Mouse (Mus musculus): ENCODE data around the gene Tomm6.
A peak's percentile ranks its signal among the peaks of the same experiment; 100 is the strongest.

The Tomm6 gene

DNA sequence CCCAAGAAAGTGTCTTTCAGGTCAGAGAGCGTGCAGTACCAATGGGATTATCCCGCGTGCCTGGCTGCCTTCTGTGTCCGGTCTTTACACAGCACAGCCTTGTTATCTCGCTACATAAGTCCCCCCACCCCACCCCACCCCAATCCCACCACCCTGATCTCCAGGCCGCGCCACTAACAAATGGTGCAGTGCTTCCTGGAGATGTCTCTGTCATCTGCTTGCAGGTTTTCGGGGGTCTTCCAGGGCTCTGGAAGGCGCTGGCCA is at the start of gene Tomm6:
Gene Tomm6 (minus strand): TSS at position 43 of the 264 bp plus-strand sequence.
- no peak for DNase-seq (ENCODE audit: low spot score)

DNA sequence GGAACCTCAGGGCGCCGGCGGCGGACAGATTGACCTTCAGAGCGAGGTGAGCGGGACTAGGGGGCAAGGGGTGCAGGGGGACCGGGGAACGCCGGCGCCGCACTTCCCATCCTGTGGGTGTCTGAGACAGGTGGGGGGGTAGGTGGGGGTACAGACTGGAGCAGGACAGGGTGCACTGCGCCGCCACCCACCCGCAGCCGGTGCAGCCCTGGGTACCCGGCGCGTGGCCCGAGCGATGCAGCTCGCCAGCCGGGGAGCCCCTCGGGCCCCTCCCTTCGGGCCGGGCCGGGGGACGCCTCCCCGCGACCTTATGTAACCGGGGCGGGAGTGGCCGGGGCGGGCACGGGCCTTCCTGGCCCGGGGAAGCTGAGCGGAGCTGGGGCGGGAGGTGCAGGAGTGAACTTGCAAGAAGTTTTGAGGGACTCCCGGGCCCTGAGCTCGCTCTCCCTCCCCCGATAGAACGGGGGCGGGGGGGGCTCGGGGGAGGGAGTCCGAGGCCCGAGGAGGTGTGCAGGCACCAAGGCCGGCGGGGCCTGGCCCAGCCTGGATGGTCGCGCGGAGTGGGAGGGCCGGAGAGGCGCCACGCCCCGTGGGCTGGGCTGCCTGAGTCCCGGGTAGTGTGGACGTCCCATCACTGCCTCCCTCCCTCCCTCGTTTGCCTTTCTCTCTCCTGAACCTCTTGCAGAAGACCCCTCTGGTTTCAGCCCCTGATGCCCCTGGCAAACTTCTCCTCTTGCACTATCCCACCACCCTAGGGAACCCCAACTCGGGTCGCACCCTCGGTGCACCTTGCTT is 49.3 kb upstream of the Tomm6 start:
- DNase-seq (ENCODE audit: low spot score): peak; percentile 92

DNA sequence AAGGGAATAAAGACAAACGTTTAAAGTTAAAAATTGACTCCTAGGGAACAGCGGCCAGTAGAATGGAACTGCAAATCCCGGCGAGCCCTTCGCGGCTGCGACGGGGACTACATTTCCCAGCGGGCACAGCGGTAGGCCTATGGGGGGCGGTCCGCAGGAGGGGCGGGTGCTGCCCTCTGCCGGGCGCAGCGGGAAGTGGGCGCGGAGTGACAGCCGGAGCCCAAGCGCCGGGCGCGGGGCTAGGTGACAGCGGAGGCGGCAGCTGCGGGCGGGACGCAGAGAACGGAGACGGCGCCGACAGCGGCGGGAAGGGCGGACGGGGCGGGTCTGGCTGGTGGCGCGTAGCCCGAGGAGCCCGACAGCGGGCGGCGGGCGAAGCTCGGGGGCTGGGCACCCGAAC is 48.7 kb upstream of the Tomm6 start, which contains the start of gene Tfeb:
Gene Tfeb (plus strand): TSS at position 175 of the 400 bp plus-strand sequence.
- DNase-seq (ENCODE audit: low spot score): peak; percentile 99

DNA sequence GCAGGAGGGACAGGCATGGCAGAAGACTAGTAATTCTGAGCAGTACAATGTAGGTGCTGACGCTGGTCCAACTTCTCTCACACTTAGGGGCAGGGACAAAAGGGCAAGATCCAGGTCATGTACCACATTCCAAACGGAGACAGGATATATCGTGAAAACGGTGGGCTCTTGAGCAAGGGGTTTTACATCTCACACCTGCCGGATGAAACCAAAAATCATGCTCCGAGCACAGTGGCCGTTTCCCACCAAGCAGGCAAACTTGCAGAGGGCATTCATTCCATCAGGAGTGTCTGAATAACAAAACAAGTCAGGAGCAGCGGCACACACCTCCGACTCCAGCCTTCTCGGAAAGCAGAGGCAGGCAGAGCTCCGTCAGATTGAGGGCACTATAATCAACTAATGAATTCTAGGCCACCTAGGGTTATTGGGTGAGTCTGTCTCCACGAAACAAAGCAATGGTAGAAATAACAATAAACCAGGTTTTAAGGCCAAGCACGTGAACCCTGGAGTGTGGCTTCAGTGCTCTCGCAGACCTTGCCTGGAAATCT is 47.4 kb upstream of the Tomm6 start:
- no peak for DNase-seq (ENCODE audit: low spot score)

DNA sequence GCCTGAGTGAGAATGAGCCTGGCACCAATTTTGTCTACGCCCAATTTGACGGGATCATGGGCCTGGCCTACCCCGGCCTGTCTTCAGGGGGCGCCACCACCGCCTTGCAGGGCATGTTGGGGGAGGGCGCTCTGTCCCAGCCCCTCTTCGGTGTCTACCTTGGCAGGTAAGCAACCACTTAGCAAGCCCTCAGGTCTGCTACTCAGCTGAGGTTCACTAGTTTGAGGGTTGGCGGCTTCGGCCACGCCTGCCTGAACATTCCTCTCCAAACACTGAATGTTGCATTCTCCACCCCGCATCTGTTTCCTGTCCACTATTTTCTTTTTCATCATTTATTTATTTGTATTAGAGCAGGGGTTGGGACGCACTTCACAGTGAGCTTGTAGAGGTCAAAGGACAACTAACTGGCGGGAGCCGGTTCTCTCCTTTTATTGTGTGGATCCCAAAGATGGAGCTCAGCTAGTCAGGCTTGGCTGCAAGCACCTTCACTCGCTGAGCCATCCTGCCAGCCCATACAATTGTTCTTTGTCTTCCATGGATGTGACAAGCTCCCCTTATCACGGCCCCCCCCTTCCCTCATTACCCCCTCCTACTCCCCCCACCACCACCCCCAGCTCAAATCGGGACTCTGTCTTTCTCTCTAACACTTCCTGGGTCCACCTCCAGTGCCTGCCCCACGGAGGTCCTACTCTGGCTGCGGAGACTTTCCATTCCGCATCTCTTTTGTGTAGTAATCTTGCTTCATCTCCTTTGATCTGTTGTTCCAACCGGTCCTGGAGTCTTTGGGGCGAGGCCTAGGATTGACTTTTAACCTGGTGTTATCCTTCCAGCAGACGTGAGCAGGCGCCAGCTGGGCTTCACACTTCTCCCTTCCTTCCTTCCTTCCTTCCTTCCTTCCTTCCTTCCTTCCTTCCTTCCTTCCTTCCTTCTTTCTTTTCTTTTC is 42.7 kb upstream of the Tomm6 start:
- peak; percentile 54 for DNase-seq (ENCODE audit: low spot score)

DNA sequence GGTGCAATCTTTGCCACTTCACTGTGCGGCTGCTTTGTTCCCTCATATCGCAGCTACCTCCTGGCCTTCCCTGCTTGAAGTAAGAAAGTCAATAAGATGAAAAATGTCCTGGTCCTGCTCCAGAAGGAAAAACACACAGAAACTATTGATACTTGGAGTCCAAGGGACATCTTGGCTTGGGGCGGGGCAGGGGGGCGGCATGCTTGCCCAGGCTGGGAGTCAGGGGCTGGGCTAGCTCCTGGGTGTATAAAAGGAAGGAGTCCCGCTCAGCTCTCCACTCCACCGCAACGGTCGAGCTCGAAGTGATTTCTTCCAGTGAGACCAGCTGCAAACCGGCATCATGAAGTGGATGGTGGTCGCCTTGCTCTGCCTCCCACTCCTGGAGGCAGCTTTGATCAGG is 38.4 kb upstream of the Tomm6 start, which contains the start of gene Pgc:
Gene Pgc (plus strand): TSS at position 277 of the 400 bp plus-strand sequence.
- no peak for DNase-seq (ENCODE audit: low spot score)

DNA sequence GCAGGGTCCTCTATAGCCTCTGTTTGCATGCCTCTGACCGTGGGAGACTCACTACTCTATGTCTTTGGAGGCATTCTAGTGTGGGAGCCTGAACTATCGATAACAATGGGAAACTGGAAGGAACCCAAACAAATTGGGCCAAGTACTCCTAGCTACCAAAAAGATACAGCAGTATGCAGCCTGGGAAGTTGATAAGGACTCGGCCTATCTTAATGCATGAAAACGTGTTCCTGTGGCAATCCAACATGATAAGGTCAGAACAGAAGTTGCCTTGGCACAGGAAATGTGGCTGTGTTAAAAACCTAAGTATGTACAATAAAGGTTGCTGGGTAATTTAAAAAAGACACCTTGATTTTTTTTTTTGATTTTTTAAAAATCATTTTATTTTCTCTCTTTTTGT is 33.0 kb upstream of the Tomm6 start:
- DNase-seq (ENCODE audit: low spot score): no peak

DNA sequence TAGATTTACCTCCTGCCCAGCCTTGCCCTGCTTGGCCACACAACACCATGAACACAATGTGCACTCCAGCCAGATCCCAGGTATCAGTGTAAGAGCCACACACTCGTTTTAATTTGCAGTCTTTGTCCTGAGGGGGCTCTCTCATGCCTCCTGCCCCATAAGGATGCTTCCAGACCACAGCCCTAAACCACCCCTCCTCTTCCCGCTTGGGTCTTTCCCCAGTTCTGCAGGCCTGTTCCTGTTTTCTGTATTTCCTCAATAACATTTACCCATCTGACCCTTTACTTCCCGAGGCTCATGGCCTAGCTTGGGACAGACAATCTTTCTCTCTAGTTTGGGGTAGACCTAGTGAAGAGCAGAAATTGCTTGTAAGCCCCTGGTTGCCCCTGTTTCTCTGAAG is 26.9 kb upstream of the Tomm6 start:
- no peak for DNase-seq (ENCODE audit: low spot score)

DNA sequence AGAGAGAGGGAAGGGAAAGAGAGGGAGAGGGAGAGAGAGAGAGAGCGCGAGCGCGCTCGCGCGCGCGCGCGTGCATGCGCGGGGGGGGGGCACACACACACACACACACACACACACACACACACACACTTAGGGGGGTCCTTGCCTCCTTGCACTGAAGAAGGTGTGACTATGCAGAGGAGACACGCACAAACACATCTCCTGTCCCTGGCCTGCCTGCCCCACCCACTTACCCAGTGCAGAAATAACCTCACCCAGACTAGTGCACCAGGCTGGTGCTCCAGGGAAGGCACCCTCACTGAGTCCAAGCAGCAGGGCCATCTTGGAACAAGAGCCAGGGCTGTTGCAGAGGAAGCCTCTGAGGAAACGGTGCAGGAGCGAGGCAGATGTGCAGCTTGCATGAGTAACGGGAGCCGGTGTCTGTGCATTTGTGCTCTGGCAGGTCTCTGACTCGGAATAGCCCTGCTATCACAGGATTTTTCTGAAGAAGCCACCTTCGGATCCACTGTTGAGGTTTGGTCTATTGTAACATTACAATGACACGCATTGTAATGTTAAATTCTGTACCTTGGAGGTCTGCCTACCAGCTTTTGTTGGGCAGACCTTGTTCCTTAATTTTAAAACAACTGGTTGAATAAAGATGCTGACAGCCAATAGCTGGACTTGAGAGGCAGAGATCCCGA is 24.8 kb upstream of the Tomm6 start:
- no peak for DNase-seq (ENCODE audit: low spot score)

DNA sequence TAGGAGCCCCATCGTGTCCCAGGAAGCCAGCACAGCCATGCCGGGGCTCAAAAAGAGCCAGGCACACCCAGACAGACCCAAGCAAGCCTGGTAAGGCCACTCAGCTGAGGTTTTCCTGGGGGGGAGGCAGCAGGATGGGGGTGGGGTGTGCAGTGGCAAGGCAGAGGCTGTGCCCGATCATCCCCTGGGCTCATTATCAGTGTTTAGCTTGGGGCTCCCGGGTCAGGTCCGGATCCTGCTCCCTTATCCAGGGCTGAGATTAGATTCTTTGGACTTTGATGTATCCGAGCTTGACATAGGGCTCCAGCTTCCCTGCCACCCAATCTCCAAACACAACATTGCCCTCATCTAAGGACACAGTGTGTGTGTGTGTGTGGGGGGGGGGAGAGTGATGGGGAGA is 23.7 kb upstream of the Tomm6 start:
- no peak for DNase-seq (ENCODE audit: low spot score)

DNA sequence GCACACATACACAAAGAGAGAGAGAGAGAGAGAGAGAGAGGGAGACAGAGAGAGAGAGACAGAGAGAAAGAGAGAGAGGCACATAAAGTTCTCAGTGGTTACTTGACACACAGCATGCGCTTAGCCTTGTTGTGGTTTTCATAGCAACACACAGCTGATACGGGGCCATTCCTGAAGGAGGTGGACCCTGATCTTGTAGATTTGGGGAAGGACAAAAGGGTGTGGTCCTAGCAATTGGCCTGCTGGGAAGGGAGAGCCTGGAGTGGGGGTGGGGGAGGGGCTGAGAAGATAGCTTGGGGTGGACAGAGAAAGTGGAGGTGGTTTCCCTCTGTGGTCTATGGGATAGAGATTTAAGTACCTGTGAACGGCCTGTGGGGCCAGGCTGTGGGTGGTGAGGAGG is 21.9 kb upstream of the Tomm6 start:
- no peak for DNase-seq (ENCODE audit: low spot score)

DNA sequence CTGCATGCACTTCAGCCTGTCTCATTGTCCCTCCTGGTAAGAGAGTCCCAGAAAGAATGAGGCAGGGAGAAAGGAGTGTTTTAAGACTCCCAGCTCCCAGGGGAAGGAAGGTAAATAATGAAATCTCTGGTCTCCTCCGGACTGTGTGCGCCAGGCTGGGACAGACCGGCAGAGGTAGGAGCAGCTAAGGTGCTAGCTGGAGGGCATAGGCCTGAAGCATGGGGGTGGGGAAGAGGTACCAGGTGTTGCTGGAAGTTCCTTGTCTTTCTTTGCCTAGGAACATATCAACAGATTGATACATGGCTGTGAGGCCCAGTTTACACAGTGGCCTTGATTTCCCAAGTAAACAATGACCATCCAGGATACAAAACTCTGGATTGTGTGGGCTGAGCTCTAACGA is 20.8 kb upstream of the Tomm6 start:
- DNase-seq (ENCODE audit: low spot score): no peak

DNA sequence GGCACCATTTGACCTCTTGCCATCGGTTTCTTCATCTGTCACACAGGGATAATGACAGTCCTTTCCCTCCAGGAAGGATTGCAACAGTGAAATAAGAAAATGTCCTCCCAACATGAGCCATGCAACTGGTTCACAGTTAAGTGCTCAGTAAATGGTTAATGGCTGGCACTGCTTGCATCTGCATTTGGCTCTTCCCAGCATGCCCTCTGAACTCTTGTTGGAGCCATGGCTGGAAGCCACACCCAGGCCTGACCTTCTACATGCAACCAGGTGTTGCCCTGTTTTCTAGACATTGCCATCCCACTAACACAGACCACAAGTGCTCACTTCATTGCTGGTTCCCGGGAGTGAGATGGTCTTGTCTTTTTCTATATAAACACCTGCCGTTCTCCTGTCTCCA is 19.8 kb upstream of the Tomm6 start:
- DNase-seq (ENCODE audit: low spot score): no peak

DNA sequence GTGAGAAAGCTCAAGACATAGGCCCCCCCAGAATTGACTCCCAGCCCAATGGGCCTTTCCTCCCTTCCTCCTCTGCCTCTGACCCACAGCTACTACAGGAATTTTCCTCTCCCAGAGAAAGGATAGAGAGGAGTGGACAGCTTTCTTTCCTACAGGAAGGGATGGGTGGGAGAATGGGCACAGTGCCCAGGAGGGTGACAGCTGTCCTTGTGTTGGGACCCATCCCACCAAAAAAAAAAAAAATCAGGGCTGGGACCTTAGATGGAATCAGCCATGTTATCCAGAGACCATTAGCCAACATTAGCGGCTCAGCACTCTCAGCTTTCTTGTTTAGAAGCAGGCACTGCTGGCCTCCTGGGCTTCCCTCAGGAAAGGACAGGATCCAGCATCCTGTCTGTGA is 18.0 kb upstream of the Tomm6 start:
- DNase-seq (ENCODE audit: low spot score): no peak

DNA sequence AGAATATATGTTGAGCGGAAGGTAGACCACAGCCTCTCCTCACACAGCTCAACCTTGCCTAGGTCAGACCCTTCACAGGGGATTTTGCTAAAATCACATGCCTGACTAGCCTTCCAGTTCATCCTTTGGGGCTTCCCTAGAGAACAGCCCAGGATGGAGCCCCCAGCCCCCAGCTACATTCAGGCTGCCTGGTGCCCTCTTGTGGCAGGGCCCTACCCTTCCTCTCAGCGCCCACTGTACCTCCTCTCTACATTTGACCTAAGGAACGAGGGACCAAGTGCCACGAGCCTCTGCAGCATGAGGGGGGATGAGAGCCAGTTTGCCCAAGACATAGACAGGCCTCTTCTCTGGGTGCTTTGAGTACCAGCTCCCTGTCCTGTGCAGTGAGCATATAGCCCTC is 16.5 kb upstream of the Tomm6 start:
- no peak for DNase-seq (ENCODE audit: low spot score)

DNA sequence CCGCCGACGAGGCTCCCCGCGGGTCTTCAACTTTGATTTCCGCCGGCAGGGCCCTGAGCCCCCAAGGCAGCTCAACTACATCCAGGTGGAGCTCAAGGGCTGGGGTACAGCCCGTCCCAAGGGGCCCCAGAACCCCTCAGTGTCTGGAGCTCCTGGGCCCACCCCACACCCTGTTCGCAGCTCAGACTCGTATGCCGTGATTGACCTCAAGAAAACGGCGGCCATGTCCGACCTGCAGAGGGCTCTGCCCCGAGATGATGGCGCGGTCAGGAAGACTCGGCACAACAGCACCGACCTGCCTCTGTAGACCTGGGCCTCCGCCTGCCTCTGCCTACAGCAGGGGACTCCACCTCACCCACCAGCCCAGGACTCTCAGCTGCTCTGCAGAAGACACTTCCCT is 15.4 kb upstream of the Tomm6 start:
- DNase-seq (ENCODE audit: low spot score): no peak

DNA sequence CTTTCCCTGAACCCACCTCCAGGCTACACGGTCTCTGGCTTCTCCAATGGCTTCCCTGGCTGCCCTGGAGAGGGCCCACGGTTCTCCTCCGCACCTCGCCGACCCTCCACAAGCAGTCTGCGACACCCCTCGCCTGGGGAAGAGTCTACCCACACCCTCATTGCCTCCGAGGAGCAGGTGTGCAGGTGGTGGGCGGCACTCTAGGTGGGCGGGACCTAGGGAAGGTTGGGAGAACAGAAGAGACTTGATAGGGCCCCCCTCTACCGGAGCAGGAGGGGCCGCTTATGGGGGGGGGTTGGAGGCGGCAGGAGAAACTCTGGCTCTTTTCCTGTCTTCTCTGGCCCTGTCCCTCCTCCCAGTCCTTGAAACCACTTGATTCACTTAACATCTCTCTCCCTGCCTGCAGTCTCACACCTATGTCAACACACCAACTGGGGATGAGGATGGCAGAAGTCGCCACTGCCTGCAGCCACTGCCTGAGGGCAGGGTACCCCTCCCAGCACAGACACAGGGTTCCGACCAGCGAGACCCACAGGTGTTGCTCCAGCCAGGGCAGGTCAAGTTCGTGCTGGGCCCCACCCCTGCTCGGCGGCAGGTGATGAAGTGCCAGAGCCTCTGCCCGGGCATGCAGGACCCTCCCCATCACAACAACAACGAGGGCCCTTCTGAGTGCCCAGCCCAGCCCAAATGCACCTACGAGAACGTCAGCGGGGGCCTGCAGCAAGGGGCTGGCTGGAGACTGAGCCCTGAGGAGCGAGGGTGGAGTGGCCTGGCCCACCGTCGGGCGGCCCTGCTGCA is 14.6 kb upstream of the Tomm6 start:
- no peak for DNase-seq (ENCODE audit: low spot score)

DNA sequence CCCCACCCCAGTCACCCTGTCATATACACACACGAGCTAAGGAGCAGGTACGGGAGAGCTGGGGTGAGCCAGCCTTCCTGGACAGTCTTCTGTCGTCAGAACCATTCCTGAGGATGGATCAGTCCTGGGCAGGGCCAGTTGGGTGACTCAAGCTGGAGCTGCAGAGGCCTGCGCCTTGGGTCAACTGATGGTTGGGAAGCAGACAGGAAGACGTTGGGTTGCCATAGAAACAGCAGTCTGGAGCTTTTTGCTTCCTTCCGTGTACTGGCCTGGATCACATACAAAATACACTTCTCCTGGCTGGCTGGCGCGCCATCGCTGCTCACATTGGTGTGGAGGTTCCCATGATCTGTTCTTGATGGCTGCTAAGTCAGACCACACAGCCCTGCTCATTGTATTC is 13.6 kb upstream of the Tomm6 start:
- no peak for DNase-seq (ENCODE audit: low spot score)

DNA sequence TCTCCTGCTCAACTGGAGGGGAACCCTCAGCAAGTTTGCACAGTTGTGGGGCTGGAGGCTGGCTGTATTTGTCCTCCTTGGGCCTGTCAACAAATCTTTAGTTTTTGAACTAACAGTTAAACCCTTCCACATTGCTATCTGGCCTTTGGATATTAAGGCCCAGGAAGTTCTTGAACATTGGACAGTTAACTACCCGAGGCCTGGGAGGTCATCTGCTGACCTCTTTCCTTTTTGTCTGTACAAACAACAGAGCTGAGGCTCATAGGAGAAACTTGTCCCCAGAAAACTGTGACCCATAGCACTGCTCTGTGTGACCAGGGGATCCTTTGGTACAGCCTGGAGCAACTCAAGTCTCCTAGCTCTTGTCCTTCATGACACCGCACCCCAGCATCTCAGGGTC is 10.9 kb upstream of the Tomm6 start:
- no peak for DNase-seq (ENCODE audit: low spot score)

DNA sequence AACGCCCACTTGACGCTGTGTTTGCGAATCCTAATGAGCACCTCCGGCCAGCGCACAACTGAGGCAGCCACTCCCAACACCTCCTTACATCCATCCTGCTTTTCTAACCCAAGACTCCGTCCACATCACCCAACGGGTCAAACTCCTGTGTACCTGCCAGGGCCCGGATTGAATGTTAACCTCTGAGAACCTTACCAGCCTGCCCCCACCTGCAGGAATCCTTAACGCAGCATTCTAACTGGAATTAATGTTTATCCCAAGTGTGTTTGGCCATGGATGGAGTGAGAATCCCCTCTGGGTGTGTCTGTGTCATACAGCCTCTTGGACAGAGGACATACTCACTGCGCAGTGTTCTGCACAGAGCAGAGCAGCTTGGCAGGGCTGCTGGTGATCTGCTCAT is 10.0 kb upstream of the Tomm6 start:
- DNase-seq (ENCODE audit: low spot score): no peak

DNA sequence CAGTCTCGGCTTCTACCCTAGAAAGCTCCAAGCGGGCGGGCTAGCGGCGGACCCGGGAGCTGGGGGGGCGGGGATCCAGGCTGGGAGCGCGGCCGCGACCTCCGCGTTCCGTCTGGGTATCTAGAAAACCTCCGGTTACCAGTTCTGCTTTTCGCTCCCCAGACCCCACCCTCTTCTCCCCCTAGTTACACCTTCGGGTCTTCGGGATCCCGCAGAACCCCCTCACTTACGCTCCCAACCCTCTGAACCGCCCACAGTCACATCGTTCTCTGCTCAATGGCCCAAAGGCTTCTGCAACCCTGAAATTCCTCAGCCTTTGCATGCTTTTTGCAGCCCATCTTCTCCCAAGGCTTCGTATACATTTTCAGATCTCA is 7.1 kb upstream of the Tomm6 start:
- no peak for DNase-seq (ENCODE audit: low spot score)

Data from testis, postnatal 10 days (tissue).